Mouse (Mus musculus) midbrain, embryonic 16.5 days (tissue): Measurements from ENCODE around the gene Ccer2. TPM values are rescaled to one million over a fixed set of nuclear protein-coding genes. Genes with fewer than 3 reads are reported as not detected.

Experiments used
- ATAC-seq: fragments of 200-750 bp; cut with Nextera tagmentation; 2 replicates; pipeline ENCODE4 v1.8.0; 2017; ENCODE audit warnings: moderate TSS enrichment
- H3K27ac ChIP-seq: fragments of 300-500 bp; sonication (generic); 2 replicates; pipeline ENCODE4 v1.5.1; 2014; ENCODE audit warnings: mild to moderate bottlenecking, low read length, mixed read lengths
- H3K27me3 ChIP-seq: fragments of 300-500 bp; sonication (generic); 2 replicates; pipeline ENCODE4 v1.6.1; 2014; ENCODE audit warnings: low read depth, low read length, mixed read lengths; ENCODE audit not compliant: control insufficient read depth, insufficient read depth
- H3K36me3 ChIP-seq: fragments of 300-500 bp; sonication (generic); 2 replicates; pipeline ENCODE4 v1.6.1; 2014; ENCODE audit warnings: mild to moderate bottlenecking, low read length, moderate library complexity, mixed read lengths; ENCODE audit not compliant: control insufficient read depth, insufficient read depth
- H3K4me1 ChIP-seq: fragments of 300-500 bp; sonication (generic); 2 replicates; pipeline ENCODE4 v1.6.1; 2014; ENCODE audit warnings: mild to moderate bottlenecking, low read length, mixed read lengths; ENCODE audit not compliant: control insufficient read depth, insufficient read depth
- H3K4me2 ChIP-seq: fragments of 300-500 bp; sonication (generic); 2 replicates; pipeline ENCODE4 v1.6.1; 2014; ENCODE audit warnings: mild to moderate bottlenecking, low read length, mixed read lengths
- H3K4me3 ChIP-seq: fragments of 300-500 bp; sonication (generic); 2 replicates; pipeline ENCODE4 v1.5.1; 2014; ENCODE audit warnings: low read depth, mild to moderate bottlenecking, low read length, moderate library complexity, mixed read lengths
- H3K9ac ChIP-seq: fragments of 300-500 bp; sonication (generic); 2 replicates; pipeline ENCODE4 v1.6.1; 2014; ENCODE audit warnings: low read depth, low read length, mixed read lengths
- H3K9me3 ChIP-seq: fragments of 300-500 bp; sonication (generic); replicated peaks from 2 replicates; pipeline ENCODE4 v1.6.1; 2014; ENCODE audit warnings: mild to moderate bottlenecking, low read length, mixed read lengths; ENCODE audit not compliant: control insufficient read depth, poor library complexity, severe bottlenecking
- WGBS: fragments of 180-500 bp; shearing (Covaris S2); extraction: QIAGEN DNeasy Blood & Tissue Kit; methylation state at CpG from one replicate; pipeline ENCODE4 v1.1.7; 2014; 5-methylcytosine and 5-hydroxymethylcytosine counted together
- polyA plus RNA-seq: library from polyadenylated mRNA; unstranded; fragments of >200 nt; fragmentation: Nextera tagmentation; extraction: Ambion mirVana; gene quantifications from 2 replicates; pipeline ENCODE4 v1.2.1, GENCODE M21; 2015

The Ccer2 gene
- polyA plus RNA-seq: 0.61 and 0.95 TPM in 2 replicates

DNA sequence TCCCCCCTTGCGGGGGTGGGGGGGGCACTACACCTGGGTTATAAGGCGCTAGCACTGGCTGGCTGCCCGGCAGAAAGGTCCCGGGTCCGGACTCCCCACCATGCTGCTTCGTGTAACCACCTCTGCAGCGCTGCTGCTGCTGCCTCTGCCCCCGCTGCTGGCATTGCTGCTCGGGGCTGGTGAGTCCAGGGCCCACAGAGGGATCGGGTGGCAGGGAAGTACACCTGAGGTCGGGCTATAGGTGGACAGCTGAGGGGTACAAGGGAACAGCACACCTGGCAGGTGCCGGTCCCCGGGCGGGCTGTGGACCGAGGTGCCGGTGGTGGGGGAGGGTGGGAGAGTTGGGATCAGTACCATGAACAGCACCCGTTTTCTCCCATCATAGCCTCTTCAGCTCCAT, at the start of gene Ccer2:
TSS of gene Ccer2 (plus strand) at position 96 of the 400 bp plus-strand sequence.
- Histone ChIP-seq H3K9ac (peak within 1 kb of the TSS; percentile 50), H3K4me2 (peak within 1 kb of the TSS; percentile 52), H3K36me3 (peaks cover 9% of the 10 kb centered on the region; the same call in 1 of the 2 replicates), H3K4me1 (peaks cover 5% of the 10 kb centered on the region), H3K9me3 (no peaks in the 10 kb centered on the region), H3K27ac (no peak within 1 kb of the TSS), H3K27me3 (peaks cover 6% of the 10 kb centered on the region; the same call in 1 of the 2 replicates), H3K4me3 (peak within 1 kb of the TSS; percentile 22)
- no peak for ATAC-seq
- 2% methylated on average over 16 of the region's 17 CpGs for WGBS

DNA sequence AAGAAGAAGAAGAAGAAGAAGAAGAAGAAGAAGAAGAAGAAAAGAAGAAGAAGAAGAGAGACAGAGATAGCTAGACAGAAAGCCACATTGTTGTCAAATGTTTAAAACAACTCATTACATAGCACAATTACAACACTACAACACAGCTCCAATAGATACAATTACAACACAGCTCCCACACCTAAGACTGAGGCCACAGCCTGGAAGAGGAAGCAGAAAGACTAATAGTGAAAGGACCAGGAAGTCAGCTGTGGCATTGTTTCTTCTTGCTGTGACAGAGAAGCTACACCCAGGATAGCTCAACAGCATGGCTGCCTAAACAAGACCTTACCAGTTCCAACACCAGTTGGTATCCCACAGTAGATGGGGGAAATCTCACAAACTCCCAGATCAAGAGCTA, 46.5 kb upstream of the Ccer2 start:
- no peak overlapping the region for H3K4me3 ChIP-seq
- H3K27me3 ChIP-seq: no peaks in the 10 kb centered on the region
- no peak overlapping the region for H3K4me2 ChIP-seq
- H3K4me1 ChIP-seq: no peaks in the 10 kb centered on the region
- H3K36me3 ChIP-seq: no peaks in the 10 kb centered on the region
- no peak for ATAC-seq
- H3K9ac ChIP-seq: no peak overlapping the region
- H3K27ac ChIP-seq: no peak overlapping the region
- H3K9me3 ChIP-seq: no peaks in the 10 kb centered on the region

DNA sequence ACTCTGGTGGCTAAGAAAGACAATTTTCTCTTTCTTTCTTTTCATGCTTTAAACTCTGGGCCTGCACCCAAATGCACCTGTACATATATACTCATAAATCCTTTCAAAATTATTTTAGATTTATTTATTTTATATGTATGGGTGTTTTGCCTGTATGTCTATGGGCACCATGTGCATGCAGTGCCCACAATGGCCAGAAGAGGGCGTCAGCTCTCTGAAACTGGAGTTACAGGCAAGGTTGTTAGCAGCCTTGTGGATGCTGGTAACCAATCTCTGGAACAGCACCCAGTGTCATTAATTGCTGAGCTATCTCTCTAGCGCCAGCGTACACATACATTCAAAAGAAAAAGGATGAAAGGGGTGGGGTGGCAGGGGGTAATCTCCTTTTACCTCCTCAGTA, 45.0 kb upstream of the Ccer2 start:
- H3K9me3 ChIP-seq: no peaks in the 10 kb centered on the region
- H3K4me1 ChIP-seq: no peaks in the 10 kb centered on the region
- no peaks in the 10 kb centered on the region for H3K36me3 ChIP-seq
- no peak overlapping the region for H3K4me2 ChIP-seq
- H3K27me3 ChIP-seq: no peaks in the 10 kb centered on the region
- no peak overlapping the region for H3K27ac ChIP-seq
- WGBS: 68% methylated on average over 3 of the region's 3 CpGs
- no peak overlapping the region for H3K9ac ChIP-seq
- no peak for ATAC-seq
- H3K4me3 ChIP-seq: no peak overlapping the region

DNA sequence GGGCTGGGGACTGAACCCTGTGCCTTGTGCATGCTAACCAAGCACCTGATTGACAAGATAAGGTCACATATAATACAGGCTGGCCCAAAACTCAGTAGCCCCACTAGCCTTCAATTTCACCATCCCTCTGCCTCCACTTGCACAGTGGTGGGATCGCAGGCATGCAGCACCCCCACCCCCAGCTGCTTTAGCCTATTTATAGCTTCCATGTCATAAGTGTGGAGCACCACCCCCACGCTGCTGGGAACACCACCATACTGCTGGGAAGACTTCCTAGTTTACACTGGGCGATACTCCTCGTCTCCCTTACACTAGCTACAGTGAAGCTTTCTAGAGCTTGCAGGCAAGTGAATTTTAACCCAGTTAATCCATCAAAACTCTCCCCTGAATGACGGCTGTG, 41.3 kb upstream of the Ccer2 start:
- ATAC-seq: no peak
- no peak overlapping the region for H3K27ac ChIP-seq
- no peak overlapping the region for H3K4me3 ChIP-seq
- H3K9me3 ChIP-seq: no peaks in the 10 kb centered on the region
- H3K9ac ChIP-seq: no peak overlapping the region
- H3K4me1 ChIP-seq: peaks cover 2% of the 10 kb centered on the region; the same call in 1 of the 2 replicates
- H3K27me3 ChIP-seq: no peaks in the 10 kb centered on the region
- H3K36me3 ChIP-seq: no peaks in the 10 kb centered on the region
- WGBS: 88% methylated on average over 5 of the region's 5 CpGs
- no peak overlapping the region for H3K4me2 ChIP-seq

DNA sequence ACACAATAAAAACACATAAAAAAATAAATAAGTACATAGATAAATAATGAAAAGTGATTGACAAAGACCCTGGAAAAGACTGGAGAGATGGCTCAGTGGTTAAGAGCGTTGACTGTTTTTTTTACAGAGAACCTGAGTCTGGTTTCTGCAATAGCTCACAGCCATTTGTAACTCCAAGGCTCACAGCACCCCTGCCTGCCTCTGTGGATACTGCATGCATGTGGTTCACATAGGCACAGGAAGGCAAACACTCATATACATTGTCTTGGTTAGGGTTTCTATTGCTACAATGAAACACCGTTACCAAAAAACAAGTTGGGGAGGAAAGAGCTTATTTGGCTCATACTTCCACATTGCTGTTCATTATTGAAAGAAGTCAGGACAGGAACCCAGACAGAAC, 40.4 kb upstream of the Ccer2 start:
- no peak overlapping the region for H3K9ac ChIP-seq
- ATAC-seq: no peak
- no peak overlapping the region for H3K27ac ChIP-seq
- 93% methylated on average over 2 of the region's 2 CpGs for WGBS
- peaks cover 2% of the 10 kb centered on the region; the same call in 1 of the 2 replicates for H3K4me1 ChIP-seq
- no peaks in the 10 kb centered on the region for H3K27me3 ChIP-seq
- no peaks in the 10 kb centered on the region for H3K9me3 ChIP-seq
- no peak overlapping the region for H3K4me2 ChIP-seq
- no peak overlapping the region for H3K4me3 ChIP-seq
- H3K36me3 ChIP-seq: no peaks in the 10 kb centered on the region

DNA sequence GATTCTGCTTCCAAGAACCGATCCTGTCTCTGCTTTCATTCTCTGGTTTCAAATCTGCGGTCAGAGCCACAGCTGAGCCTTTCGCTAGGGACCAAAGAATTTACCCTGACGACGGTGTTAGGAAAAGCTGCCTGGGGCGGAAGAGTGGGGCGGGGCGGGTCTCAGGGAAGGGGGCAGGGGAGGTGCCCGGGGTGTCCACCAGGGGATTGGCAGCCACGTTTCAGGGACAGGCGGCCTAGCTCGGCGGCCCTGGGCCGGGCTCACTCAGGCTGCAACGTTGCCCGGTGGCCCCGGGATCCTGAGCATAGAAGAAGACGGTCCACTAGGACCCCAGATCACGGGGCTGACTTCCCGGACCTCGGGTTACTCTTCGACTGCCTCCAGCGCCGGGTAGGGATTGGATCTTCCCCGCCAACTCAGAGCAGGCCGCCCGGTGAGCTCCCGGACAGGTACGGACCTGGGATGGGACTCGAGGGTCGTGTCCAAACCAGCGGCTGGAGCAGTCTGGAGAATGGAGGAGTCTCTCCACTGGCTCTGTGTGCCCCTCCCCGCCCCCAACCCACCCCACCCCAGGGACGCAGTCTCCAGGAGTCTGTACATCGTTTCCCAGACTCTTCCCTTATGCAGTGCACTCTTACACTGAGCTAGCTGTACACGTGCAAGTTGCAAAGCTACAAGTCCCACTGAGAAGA, 39.2 kb upstream of the Ccer2 start, which contains the start of gene Fbxo17:
TSS of gene Fbxo17 (plus strand) at position 215 of the 692 bp plus-strand sequence.
- Histone ChIP-seq H3K27me3 (no peaks in the 10 kb centered on the region), H3K27ac (no peak within 1 kb of the TSS), H3K4me3 (peak within 1 kb of the TSS; percentile 39), H3K36me3 (no peaks in the 10 kb centered on the region), H3K9ac (peak within 1 kb of the TSS; percentile 58), H3K4me1 (peaks cover 2% of the 10 kb centered on the region; the same call in 1 of the 2 replicates), H3K9me3 (no peaks in the 10 kb centered on the region), H3K4me2 (peak within 1 kb of the TSS; percentile 65)
- WGBS: 3% methylated on average over 32 of the region's 36 CpGs
- ATAC-seq: peak; percentile 66

DNA sequence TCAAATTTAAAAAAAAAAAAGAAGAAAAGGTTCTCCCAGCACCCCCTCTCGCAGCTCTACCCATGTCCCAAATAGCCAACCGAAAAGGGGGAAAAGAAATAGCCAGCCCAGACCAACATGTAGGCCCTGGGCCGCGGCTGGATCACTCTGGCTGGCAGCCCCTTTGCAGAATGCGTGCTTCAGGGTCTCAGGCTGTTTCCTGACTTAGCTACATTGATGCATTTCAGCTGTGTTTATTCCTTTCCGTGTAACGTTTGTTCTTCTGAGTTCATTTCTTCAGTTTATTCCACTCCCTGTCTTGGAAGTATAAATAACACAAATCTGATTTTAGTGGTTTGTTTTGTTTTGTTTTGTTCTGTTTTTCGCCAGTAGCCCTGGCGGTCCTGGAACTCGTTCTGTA, 38.2 kb upstream of the Ccer2 start:
- H3K4me2 ChIP-seq: no peak overlapping the region
- no peaks in the 10 kb centered on the region for H3K36me3 ChIP-seq
- H3K9me3 ChIP-seq: no peaks in the 10 kb centered on the region
- H3K27ac ChIP-seq: no peak overlapping the region
- no peak overlapping the region for H3K4me3 ChIP-seq
- peaks cover 2% of the 10 kb centered on the region; the same call in 1 of the 2 replicates for H3K4me1 ChIP-seq
- 86% methylated on average over 10 of the region's 10 CpGs for WGBS
- H3K9ac ChIP-seq: no peak overlapping the region
- H3K27me3 ChIP-seq: no peaks in the 10 kb centered on the region
- ATAC-seq: no peak

DNA sequence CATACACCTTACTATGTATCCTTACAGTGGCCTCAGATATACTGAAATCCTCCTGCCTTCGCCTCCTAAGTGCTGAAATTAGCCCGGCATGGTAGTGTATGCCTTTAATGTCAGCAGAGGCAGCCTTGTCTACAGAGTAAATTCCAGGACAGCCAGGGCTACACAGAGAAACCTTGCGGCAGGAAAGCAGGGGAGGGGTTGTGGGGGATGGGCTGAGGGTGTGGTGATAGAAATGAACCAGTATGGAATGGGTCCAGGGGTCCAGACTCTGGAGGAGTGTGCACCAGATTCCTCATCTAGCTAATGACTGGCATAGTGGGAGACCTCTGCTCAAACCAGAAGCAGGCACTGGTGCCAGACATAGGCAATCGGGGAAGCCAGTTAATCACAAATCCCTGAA, 36.8 kb upstream of the Ccer2 start:
- ATAC-seq: no peak
- no peak overlapping the region for H3K27ac ChIP-seq

DNA sequence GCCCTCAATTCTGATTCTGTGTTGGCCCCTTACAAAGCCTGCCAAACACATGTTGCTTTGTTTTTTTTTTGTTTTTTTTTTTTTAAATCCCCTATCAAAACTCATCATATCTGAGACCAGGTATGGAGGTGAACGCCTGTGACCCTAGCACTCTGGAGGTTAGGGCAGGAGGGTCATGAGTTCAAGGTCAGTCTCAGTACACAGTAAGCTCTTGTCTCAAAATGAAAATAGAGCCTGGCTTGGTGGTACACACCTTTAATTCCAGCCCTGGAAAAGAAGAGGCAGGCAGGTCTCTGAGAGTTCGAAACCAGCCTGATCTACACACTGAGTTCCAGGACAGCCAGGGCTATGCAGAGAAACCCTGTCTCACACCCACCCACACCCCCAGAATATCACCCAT, 36.3 kb upstream of the Ccer2 start:
- H3K36me3 ChIP-seq: no peaks in the 10 kb centered on the region
- H3K4me2 ChIP-seq: no peak overlapping the region
- 88% methylated on average over 2 of the region's 2 CpGs for WGBS
- H3K27ac ChIP-seq: no peak overlapping the region
- peaks cover 2% of the 10 kb centered on the region; the same call in 1 of the 2 replicates for H3K4me1 ChIP-seq
- H3K4me3 ChIP-seq: no peak overlapping the region
- H3K9me3 ChIP-seq: no peaks in the 10 kb centered on the region
- ATAC-seq: no peak
- no peak overlapping the region for H3K9ac ChIP-seq
- H3K27me3 ChIP-seq: no peaks in the 10 kb centered on the region

More for the DNA sequence above, 36.8 kb upstream of the Ccer2 start:
- 72% methylated on average over 4 of the region's 4 CpGs for WGBS
- no peak overlapping the region for H3K4me3 ChIP-seq
- H3K4me2 ChIP-seq: no peak overlapping the region
- no peaks in the 10 kb centered on the region for H3K36me3 ChIP-seq
- H3K9ac ChIP-seq: no peak overlapping the region
- no peaks in the 10 kb centered on the region for H3K27me3 ChIP-seq
- H3K4me1 ChIP-seq: peaks cover 2% of the 10 kb centered on the region; the same call in 1 of the 2 replicates
- H3K9me3 ChIP-seq: no peaks in the 10 kb centered on the region
